Mouse (Mus musculus) cerebellum, adult 2 months (tissue): ENCODE data around the gene Trim31. TPM values are rescaled to one million over a fixed set of nuclear protein-coding genes. Genes with fewer than 3 reads are reported as not detected.

Experiments used
- DNase-seq, 2 experiments: peaks; one replicate each; pipeline ENCODE4 v3.0.0; 2021
- H3K27ac ChIP-seq: fragments of 200-500 bp; 2 replicates; pipeline ENCODE4 v1.5.1; 2012; ENCODE audit warnings: low read length, control low read depth, inconsistent platforms; ENCODE audit not compliant: insufficient read depth
- H3K27me3 ChIP-seq: fragments of 200-500 bp; 2 replicates; pipeline ENCODE4 v1.6.1; 2012; ENCODE audit warnings: inconsistent platforms, mild to moderate bottlenecking, low read length, moderate library complexity; ENCODE audit not compliant: control insufficient read depth, insufficient read depth
- H3K4me1 ChIP-seq: fragments of 200-500 bp; 2 replicates; pipeline ENCODE4 v1.6.1; 2011; ENCODE audit warnings: low read length; ENCODE audit not compliant: control insufficient read depth, insufficient read depth
- H3K4me3 ChIP-seq: fragments of 200-500 bp; replicated peaks from 2 replicates; pipeline ENCODE3; 2011; ENCODE audit warnings: mild to moderate bottlenecking, low read depth, low read length, control low read depth; ENCODE audit not compliant: insufficient read depth
- CTCF ChIP-seq: fragments of 200-500 bp; IDR thresholded peaks from 2 replicates; pipeline ENCODE4 v1.5.1; 2011; ENCODE audit warnings: low read depth, mild to moderate bottlenecking, control low read depth, low read length, moderate library complexity, borderline replicate concordance; ENCODE audit not compliant: insufficient read depth
- POLR2A ChIP-seq: fragments of 200-500 bp; IDR thresholded peaks from 2 replicates; pipeline ENCODE4 v1.6.1; 2011; ENCODE audit warnings: low read length, control low read depth, borderline replicate concordance; ENCODE audit not compliant: insufficient read depth
- WGBS: fragments of 180-500 bp; shearing (Covaris S2); methylation state at CpG from one replicate; pipeline ENCODE4 v1.1.7; 2018; 5-methylcytosine and 5-hydroxymethylcytosine counted together
- polyA plus RNA-seq: library from polyadenylated mRNA; depleted of rRNA; stranded (reverse); fragments of >200 nt; gene quantifications from 2 replicates; pipeline ENCODE4 v1.2.3, GENCODE M21; 2012

Trim31 gene
- polyA plus RNA-seq, 1 experiment, result not detected

GRCm38 (mm10) chr17:36920239-36920638 is 22.3 kb downstream of the Trim31 start:
- DNase-seq, result no peak
- H3K4me3 ChIP-seq, result no peak overlapping the region
- H3K4me1 ChIP-seq, result no peaks in the 10 kb centered on the region
- WGBS, result 56% methylated on average over 15 of the region's 15 CpGs
- H3K27me3 ChIP-seq, result no peaks in the 10 kb centered on the region
- TF ChIP-seq CTCF, result no peak
- no peak for TF ChIP-seq POLR2A
- H3K27ac ChIP-seq, result no peak overlapping the region

GRCm38 (mm10) chr17:36922715-36923114 is 24.8 kb downstream of the Trim31 start:
- 85% methylated on average over 4 of the region's 4 CpGs for WGBS
- Histone ChIP-seq H3K27ac (no peak overlapping the region), H3K4me3 (no peak overlapping the region), H3K4me1 (no peaks in the 10 kb centered on the region), H3K27me3 (no peaks in the 10 kb centered on the region)
- DNase-seq, result no peak
- TF ChIP-seq CTCF (no peak), POLR2A (no peak)

GRCm38 (mm10) chr17:36923491-36923890 is 25.6 kb downstream of the Trim31 start:
- Histone ChIP-seq H3K27me3 (no peaks in the 10 kb centered on the region), H3K4me1 (no peaks in the 10 kb centered on the region), H3K27ac (no peak overlapping the region), H3K4me3 (no peak overlapping the region)
- WGBS, result 49% methylated on average over 4 of the region's 4 CpGs
- TF ChIP-seq CTCF, result no peak
- TF ChIP-seq POLR2A, result no peak
- no peak for DNase-seq

- H3K27ac ChIP-seq, result no peak overlapping the region
- no peak for TF ChIP-seq POLR2A
- H3K4me3 ChIP-seq, result no peak overlapping the region
- H3K4me1 ChIP-seq, result no peaks in the 10 kb centered on the region
- no peak for DNase-seq
- WGBS, result 72% methylated on average over 10 of the region's 10 CpGs
- no peaks in the 10 kb centered on the region for H3K27me3 ChIP-seq
Measured at GRCm38 (mm10) chr17:36927496-36928120, 29.7 kb downstream of the Trim31 start.

GRCm38 (mm10) chr17:36929236-36929932 is 31.5 kb downstream of the Trim31 start:
- Histone ChIP-seq H3K27ac (no peak overlapping the region), H3K27me3 (no peaks in the 10 kb centered on the region), H3K4me1 (no peaks in the 10 kb centered on the region), H3K4me3 (no peak overlapping the region)
- 59% methylated on average over 12 of the region's 12 CpGs for WGBS
- TF ChIP-seq CTCF, result no peak
- no peak for TF ChIP-seq POLR2A
- no peak for DNase-seq

GRCm38 (mm10) chr17:36930233-36930632 is 32.3 kb downstream of the Trim31 start:
- no peaks in the 10 kb centered on the region for H3K27me3 ChIP-seq
- no peak overlapping the region for H3K27ac ChIP-seq
- no peak for DNase-seq
- H3K4me3 ChIP-seq, result no peak overlapping the region
- TF ChIP-seq POLR2A (no peak), CTCF (no peak)
- WGBS, result 82% methylated on average over 6 of the region's 6 CpGs
- H3K4me1 ChIP-seq, result no peaks in the 10 kb centered on the region

- no peak overlapping the region for H3K27ac ChIP-seq
- 74% methylated on average over 4 of the region's 4 CpGs for WGBS
- H3K4me1 ChIP-seq, result no peaks in the 10 kb centered on the region
- TF ChIP-seq POLR2A (no peak), CTCF (no peak)
- H3K27me3 ChIP-seq, result no peaks in the 10 kb centered on the region
- H3K4me3 ChIP-seq, result no peak overlapping the region
- DNase-seq, result no peak
Measured at GRCm38 (mm10) chr17:36931130-36931529, 33.2 kb downstream of the Trim31 start.

- no peak overlapping the region for H3K4me3 ChIP-seq
- no peak overlapping the region for H3K27ac ChIP-seq
- no peak for DNase-seq
- TF ChIP-seq CTCF, result no peak
- no peak for TF ChIP-seq POLR2A
- no peaks in the 10 kb centered on the region; the same call in 1 of the 2 replicates for H3K27me3 ChIP-seq
- 58% methylated on average over 2 of the region's 2 CpGs for WGBS
- H3K4me1 ChIP-seq, result no peaks in the 10 kb centered on the region
Measured at GRCm38 (mm10) chr17:36931806-36932205, 33.9 kb downstream of the Trim31 start.
